Mouse (Mus musculus): Measurements from ENCODE around the gene Sh3bgrl3.

DNA sequence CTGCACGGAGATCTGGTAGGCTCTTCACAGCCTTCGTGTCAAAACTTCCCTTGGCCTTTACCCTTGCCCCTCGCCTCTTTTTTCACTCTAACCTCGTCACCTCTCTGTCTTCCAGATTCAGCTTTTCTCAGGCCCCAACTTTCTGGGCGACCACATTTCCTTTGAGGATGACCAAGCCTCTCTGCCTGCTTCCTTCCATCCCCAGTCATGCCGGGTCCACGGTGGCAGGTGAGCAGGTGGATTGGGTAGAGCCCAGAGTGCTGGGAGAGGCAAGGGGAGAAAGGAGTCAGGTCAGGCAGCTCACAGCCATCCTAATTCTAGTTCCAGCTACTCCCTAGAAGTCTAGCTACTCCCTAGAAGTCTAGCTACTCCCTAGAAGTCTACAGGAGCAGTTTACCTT, 46.1 kb downstream of the Sh3bgrl3 start:
- TF ChIP-seq IRF4 (IDR thresholded peaks at IDR 0.05; ENCODE audit: low read depth, low read length) (no peak), ZKSCAN1 (IDR thresholded peaks at IDR 0.05; ENCODE audit: borderline replicate concordance, low read depth, low read length) (no peak), POLR2A (IDR thresholded peaks at IDR 0.05; ENCODE audit: low read depth, low read length) (no peak)

All from CH12.LX (cell line).